Mouse (Mus musculus): ENCODE results near the gene Rnf20. TPM values are rescaled to one million over a fixed set of nuclear protein-coding genes. Genes with fewer than 3 reads are reported as not detected.
"Not testable (repeated sequence)": the region's sequence is repeated elsewhere in the genome, so short reads cannot be mapped to it uniquely, and the experiment has no call there.

Gene Rnf20
- total and polyA plus RNA-seq, 3 experiments, result 40.8 to 58.1 (median 43.1) TPM

DNA sequence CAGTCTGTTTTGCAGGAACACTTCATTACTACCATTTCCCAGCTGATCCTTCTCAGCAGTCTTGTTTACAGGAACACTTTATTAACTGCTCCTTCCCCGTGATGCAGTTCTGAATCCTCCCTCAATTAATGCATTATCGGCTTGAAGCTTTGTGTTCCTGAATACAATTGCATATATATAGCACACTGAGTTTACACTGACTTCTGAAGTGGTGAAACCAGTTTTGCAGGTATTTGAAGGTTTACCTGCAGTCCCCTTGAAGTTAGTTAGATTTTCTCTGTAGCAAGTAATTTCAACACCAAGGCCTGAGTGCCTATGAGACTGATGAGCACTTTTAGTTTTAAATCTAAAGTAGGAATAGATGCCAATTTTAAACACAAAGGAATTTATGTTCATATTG is 9.5 kb upstream of the Rnf20 start:
- Histone ChIP-seq H3K79me2 (ENCODE audit: control insufficient read depth, insufficient read depth, low read length, poor library complexity) (no peaks in the 10 kb centered on the region), H3K4me3 (ENCODE audit: control insufficient read depth in 1 of 2, insufficient read depth in 1 of 2, low read depth in 2 of 2, low read length in 2 of 2) (no peak overlapping the region), H3K27ac (ENCODE audit: control insufficient read depth, low read depth, low read length) (no peak overlapping the region), H3K36me3 (ENCODE audit: control insufficient read depth in 1 of 2, insufficient read depth in 2 of 2, low read length in 2 of 2) (no peaks in the 10 kb centered on the region), H3K27me3 (ENCODE audit: control insufficient read depth in 1 of 2, insufficient read depth in 2 of 2, low read length in 2 of 2) (no peaks in the 10 kb centered on the region), H3K4me1 (ENCODE audit: control insufficient read depth in 1 of 2, insufficient read depth in 2 of 2, low read length in 2 of 2) (no peaks in the 10 kb centered on the region), H3K9ac (ENCODE audit: control insufficient read depth, low read depth, low read length, poor library complexity, severe bottlenecking) (no peak overlapping the region), H3K9me3 (replicated peaks; ENCODE audit: insufficient read depth, low read length) (no peaks in the 10 kb centered on the region)
- DNase-seq (ENCODE audit: low read depth, low spot score), result no peak
- TF ChIP-seq SIN3A (IDR thresholded peaks at IDR 0.05; ENCODE audit: low read length), result no peak
- no peak for TF ChIP-seq KAT2A (conservative IDR thresholded peaks at IDR 0.05; ENCODE audit: low read depth, low read length)
- no peak for TF ChIP-seq ELF1 (IDR thresholded peaks at IDR 0.05; ENCODE audit: low read depth, low read length)
- TF ChIP-seq ZNF384 (IDR thresholded peaks at IDR 0.05; ENCODE audit: low read depth, low read length), result no peak
- TF ChIP-seq MAFK (IDR thresholded peaks at IDR 0.05; ENCODE audit: borderline replicate concordance, low read depth, low read length), result no peak
- no peak for TF ChIP-seq USF2 (IDR thresholded peaks at IDR 0.05; ENCODE audit: borderline replicate concordance in 1 of 2, insufficient read depth in 1 of 2, low read depth in 1 of 2, low read length in 2 of 2)
- no peak for TF ChIP-seq NRF1 (IDR thresholded peaks at IDR 0.05; ENCODE audit: insufficient read depth, low read depth, low read length, poor library complexity, severe bottlenecking)
- no peak for TF ChIP-seq NELFE (IDR thresholded peaks at IDR 0.05; ENCODE audit: low read depth, low read length)
- TF ChIP-seq HCFC1 (IDR thresholded peaks at IDR 0.05; ENCODE audit: low read depth, low read length), result no peak

DNA sequence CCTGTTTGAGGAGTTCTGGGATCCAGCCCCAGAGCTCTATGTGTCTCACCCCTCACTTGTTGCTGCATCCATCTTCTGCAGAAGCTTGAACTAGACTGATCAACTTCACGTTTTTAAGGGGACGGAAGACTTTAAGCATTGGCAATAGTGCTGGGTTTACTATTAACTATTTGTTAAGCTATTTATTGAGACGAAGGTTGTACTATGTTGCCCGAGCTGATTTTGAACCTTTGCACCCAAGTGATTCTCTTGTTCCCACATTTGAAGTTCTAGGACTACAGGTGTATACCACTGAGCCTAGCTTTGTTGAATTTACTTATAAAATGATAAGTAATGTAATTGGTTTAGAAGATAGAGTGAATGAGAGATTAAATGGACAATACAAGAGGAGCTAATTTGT is 7.9 kb upstream of the Rnf20 start:
- Histone ChIP-seq H3K4me1 (ENCODE audit: control insufficient read depth in 1 of 2, insufficient read depth in 2 of 2, low read length in 2 of 2) (no peaks in the 10 kb centered on the region), H3K27ac (ENCODE audit: control insufficient read depth, low read depth, low read length) (no peak overlapping the region), H3K79me2 (ENCODE audit: control insufficient read depth, insufficient read depth, low read length, poor library complexity) (no peaks in the 10 kb centered on the region), H3K9ac (ENCODE audit: control insufficient read depth, low read depth, low read length, poor library complexity, severe bottlenecking) (no peak overlapping the region), H3K4me3 (ENCODE audit: control insufficient read depth in 1 of 2, insufficient read depth in 1 of 2, low read depth in 2 of 2, low read length in 2 of 2) (no peak overlapping the region), H3K27me3 (ENCODE audit: control insufficient read depth in 1 of 2, insufficient read depth in 2 of 2, low read length in 2 of 2) (no peaks in the 10 kb centered on the region), H3K36me3 (ENCODE audit: control insufficient read depth in 1 of 2, insufficient read depth in 2 of 2, low read length in 2 of 2) (no peaks in the 10 kb centered on the region), H3K9me3 (replicated peaks; ENCODE audit: insufficient read depth, low read length) (no peaks in the 10 kb centered on the region)
- DNase-seq (ENCODE audit: low read depth, low spot score), result no peak
- TF ChIP-seq TAL1 (IDR thresholded peaks at IDR 0.05; ENCODE audit: low read length), result no peak
- no peak for TF ChIP-seq ETS1 (IDR thresholded peaks at IDR 0.05; ENCODE audit: low read depth, low read length)
- no peak for TF ChIP-seq BHLHE40 (IDR thresholded peaks at IDR 0.05; ENCODE audit: borderline replicate concordance, low read depth, low read length)

DNA sequence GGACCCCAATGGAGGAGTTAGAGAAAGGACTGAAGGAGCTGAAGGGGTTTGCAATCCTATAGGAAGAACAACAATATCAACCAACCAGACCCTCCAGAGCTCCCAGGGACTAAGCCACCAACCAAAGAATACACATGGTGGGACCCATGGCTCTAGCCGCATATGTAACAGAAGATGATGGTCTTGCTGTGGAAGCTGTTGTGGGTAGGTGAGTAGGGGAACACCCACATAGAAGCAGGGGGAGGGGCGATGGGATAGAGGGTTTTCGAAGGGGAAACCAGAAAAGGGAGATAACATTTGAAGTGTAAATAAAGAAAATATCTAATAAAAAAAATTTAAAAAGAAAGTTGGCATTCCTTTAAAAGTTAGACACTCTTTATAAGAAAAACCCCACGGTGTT is 6.8 kb upstream of the Rnf20 start:
- H3K79me2 ChIP-seq (ENCODE audit: control insufficient read depth, insufficient read depth, low read length, poor library complexity); H3K27me3 ChIP-seq (ENCODE audit: control insufficient read depth in 1 of 2, insufficient read depth in 2 of 2, low read length in 2 of 2); H3K36me3 ChIP-seq (ENCODE audit: control insufficient read depth in 1 of 2, insufficient read depth in 2 of 2, low read length in 2 of 2); H3K9me3 ChIP-seq (replicated peaks; ENCODE audit: insufficient read depth, low read length); H3K4me1 ChIP-seq (ENCODE audit: control insufficient read depth in 1 of 2, insufficient read depth in 2 of 2, low read length in 2 of 2); DNase-seq (ENCODE audit: low read depth, low spot score); H3K9ac ChIP-seq (ENCODE audit: control insufficient read depth, low read depth, low read length, poor library complexity, severe bottlenecking); H3K27ac ChIP-seq (ENCODE audit: control insufficient read depth, low read depth, low read length); H3K4me3 ChIP-seq (ENCODE audit: control insufficient read depth in 1 of 2, insufficient read depth in 1 of 2, low read depth in 2 of 2, low read length in 2 of 2): not testable (repeated sequence)

All from MEL (cell line).